Mouse (Mus musculus) neural tube, embryonic 11.5 days (tissue): ENCODE data around the gene Dnajb14. TPM values are rescaled to one million over a fixed set of nuclear protein-coding genes. Genes with fewer than 3 reads are reported as not detected.
A peak's percentile ranks its signal among the peaks of the same experiment; 100 is the strongest.

Source experiments
- ATAC-seq: fragments of 200-750 bp; cut with Nextera tagmentation; 2 replicates; pipeline ENCODE4 v1.8.0; 2017; ENCODE audit warnings: moderate number of reproducible peaks, mild to moderate bottlenecking, moderate TSS enrichment, moderate library complexity; ENCODE audit not compliant: insufficient read depth, low FRiP score, low TSS enrichment
- DNase-seq: peaks from one replicate; pipeline ENCODE4 v3.0.0-alpha.2; 2015; ENCODE audit warnings: low spot score
- H3K27ac ChIP-seq: fragments of 300-500 bp; sonication (generic); 2 replicates; pipeline ENCODE4 v1.5.1; 2014; ENCODE audit warnings: low read depth, mild to moderate bottlenecking, low read length
- H3K27me3 ChIP-seq: fragments of 300-500 bp; sonication (generic); 2 replicates; pipeline ENCODE4 v1.6.1; 2014; ENCODE audit warnings: mild to moderate bottlenecking, low read length, mixed read lengths; ENCODE audit not compliant: control insufficient read depth, insufficient read depth
- H3K36me3 ChIP-seq: fragments of 300-500 bp; sonication (generic); 2 replicates; pipeline ENCODE4 v1.6.1; 2014; ENCODE audit warnings: mild to moderate bottlenecking, low read length, moderate library complexity, mixed read lengths; ENCODE audit not compliant: control insufficient read depth, insufficient read depth
- H3K4me1 ChIP-seq: fragments of 300-500 bp; sonication (generic); 2 replicates; pipeline ENCODE4 v1.6.1; 2014; ENCODE audit warnings: low read length, mixed read lengths; ENCODE audit not compliant: control insufficient read depth, insufficient read depth
- H3K4me2 ChIP-seq: fragments of 300-500 bp; sonication (generic); 2 replicates; pipeline ENCODE4 v1.6.1; 2014; ENCODE audit warnings: low read depth, mild to moderate bottlenecking, moderate library complexity
- H3K4me3 ChIP-seq: fragments of 300-500 bp; sonication (generic); 2 replicates; pipeline ENCODE4 v1.5.1; 2014; ENCODE audit warnings: low read depth, low read length
- H3K9ac ChIP-seq: fragments of 300-500 bp; sonication (generic); 2 replicates; pipeline ENCODE4 v1.6.1; 2014; ENCODE audit warnings: mild to moderate bottlenecking, low read length
- H3K9me3 ChIP-seq: fragments of 300-500 bp; sonication (generic); 2 replicates; pipeline ENCODE4 v1.6.1; 2016; ENCODE audit warnings: low read length; ENCODE audit not compliant: control insufficient read depth
- WGBS: fragments of 180-500 bp; shearing (Covaris S2); extraction: QIAGEN DNeasy Blood & Tissue Kit; methylation state at CpG from one replicate; pipeline ENCODE4 v1.1.7; 2014; 5-methylcytosine and 5-hydroxymethylcytosine counted together
- polyA plus RNA-seq: library from polyadenylated mRNA; unstranded; fragments of >200 nt; fragmentation: Nextera tagmentation; extraction: Ambion mirVana; gene quantifications from 2 replicates; pipeline ENCODE4 v1.2.1, GENCODE M21; 2014

Gene Dnajb14
- 8.7 and 11.0 TPM in 2 replicates for polyA plus RNA-seq

- ATAC-seq (peak; percentile 14), DNase-seq (peak; percentile 79)
- Histone ChIP-seq H3K27ac (peak within 1 kb of the TSS; percentile 97), H3K4me2 (peak within 1 kb of the TSS; percentile 89), H3K4me1 (peaks cover 6% of the 10 kb centered on the region; the same call in 1 of the 2 replicates), H3K9me3 (no peaks in the 10 kb centered on the region), H3K4me3 (peak within 1 kb of the TSS; percentile 72), H3K9ac (peak within 1 kb of the TSS; percentile 94), H3K27me3 (no peaks in the 10 kb centered on the region), H3K36me3 (no peaks in the 10 kb centered on the region)
- WGBS = under 1% methylated on average over 85 of the region's 94 CpGs
These were observed at the start of gene Dnajb14 for GRCm38 (mm10) chr3:137867437-137868093. Dnajb14 (plus strand) TSS chr3:137867675.

GRCm38 (mm10) chr3:137818713-137819112, 48.8 kb upstream of the Dnajb14 start:
- Histone ChIP-seq H3K9me3 (no peaks in the 10 kb centered on the region), H3K36me3 (no peaks in the 10 kb centered on the region), H3K9ac (no peak overlapping the region), H3K4me2 (no peak overlapping the region), H3K4me1 (no peaks in the 10 kb centered on the region), H3K4me3 (no peak overlapping the region), H3K27ac (no peak overlapping the region), H3K27me3 (no peaks in the 10 kb centered on the region)
- WGBS = 19% methylated on average over 4 of the region's 4 CpGs
- DNase-seq = no peak
- no peak for ATAC-seq

GRCm38 (mm10) chr3:137820688-137821467, 46.6 kb upstream of the Dnajb14 start:
- WGBS = 82% methylated on average over 6 of the region's 6 CpGs
- Histone ChIP-seq H3K4me3 (no peak overlapping the region), H3K9ac (no peak overlapping the region), H3K4me2 (no peak overlapping the region), H3K27me3 (no peaks in the 10 kb centered on the region), H3K9me3 (no peaks in the 10 kb centered on the region), H3K4me1 (no peaks in the 10 kb centered on the region), H3K27ac (no peak overlapping the region), H3K36me3 (no peaks in the 10 kb centered on the region)
- DNase-seq (no peak), ATAC-seq (no peak)

- Histone ChIP-seq H3K9me3 (no peaks in the 10 kb centered on the region), H3K4me2 (no peak overlapping the region), H3K9ac (no peak overlapping the region), H3K27ac (no peak overlapping the region), H3K4me1 (no peaks in the 10 kb centered on the region; the same call in 1 of the 2 replicates), H3K27me3 (no peaks in the 10 kb centered on the region), H3K4me3 (no peak overlapping the region), H3K36me3 (no peaks in the 10 kb centered on the region)
- DNase-seq = no peak
- WGBS = 95% methylated on average over 3 of the region's 3 CpGs
- no peak for ATAC-seq
These were observed 44.2 kb upstream of the Dnajb14 start for GRCm38 (mm10) chr3:137823317-137823716.

GRCm38 (mm10) chr3:137827678-137828077, 39.8 kb upstream of the Dnajb14 start:
- ATAC-seq (peak; percentile 69; the same call in 1 of the 2 replicates), DNase-seq (peak; percentile 19)
- WGBS = 23% methylated on average over 11 of the region's 11 CpGs
- H3K27ac ChIP-seq = peak overlapping the region; percentile 53
- no peaks in the 10 kb centered on the region for H3K36me3 ChIP-seq
- H3K4me1 ChIP-seq = no peaks in the 10 kb centered on the region; the same call in 1 of the 2 replicates
- H3K4me2 ChIP-seq = peak overlapping the region; percentile 19; the same call in 1 of the 2 replicates
- no peak overlapping the region for H3K4me3 ChIP-seq
- H3K9me3 ChIP-seq = no peaks in the 10 kb centered on the region
- no peaks in the 10 kb centered on the region for H3K27me3 ChIP-seq
- H3K9ac ChIP-seq = 0 out of 2 replicates have a peak overlapping the region, but pooled peaks have one; percentile 10

- H3K4me1 ChIP-seq = no peaks in the 10 kb centered on the region; the same call in 1 of the 2 replicates
- H3K27ac ChIP-seq = no peak overlapping the region
- no peaks in the 10 kb centered on the region for H3K36me3 ChIP-seq
- H3K9ac ChIP-seq = no peak overlapping the region
- H3K9me3 ChIP-seq = no peaks in the 10 kb centered on the region
- 95% methylated on average over 2 of the region's 2 CpGs for WGBS
- no peak overlapping the region for H3K4me3 ChIP-seq
- DNase-seq = no peak
- no peaks in the 10 kb centered on the region for H3K27me3 ChIP-seq
- H3K4me2 ChIP-seq = no peak overlapping the region
- ATAC-seq = no peak
These were observed 36.3 kb upstream of the Dnajb14 start for GRCm38 (mm10) chr3:137831156-137831555.

GRCm38 (mm10) chr3:137833128-137833527, 34.3 kb upstream of the Dnajb14 start:
- H3K4me2 ChIP-seq = no peak overlapping the region
- no peak overlapping the region for H3K27ac ChIP-seq
- H3K4me3 ChIP-seq = no peak overlapping the region
- H3K4me1 ChIP-seq = no peaks in the 10 kb centered on the region
- no peaks in the 10 kb centered on the region for H3K36me3 ChIP-seq
- DNase-seq (no peak), ATAC-seq (no peak)
- no peak overlapping the region for H3K9ac ChIP-seq
- no peaks in the 10 kb centered on the region for H3K9me3 ChIP-seq
- H3K27me3 ChIP-seq = no peaks in the 10 kb centered on the region

GRCm38 (mm10) chr3:137833698-137834097, 33.8 kb upstream of the Dnajb14 start:
- no peak overlapping the region for H3K9ac ChIP-seq
- ATAC-seq (no peak), DNase-seq (no peak)
- H3K4me2 ChIP-seq = no peak overlapping the region
- H3K4me3 ChIP-seq = no peak overlapping the region
- H3K4me1 ChIP-seq = no peaks in the 10 kb centered on the region
- no peaks in the 10 kb centered on the region for H3K36me3 ChIP-seq
- WGBS = 85% methylated on average over 4 of the region's 4 CpGs
- H3K27ac ChIP-seq = no peak overlapping the region
- no peaks in the 10 kb centered on the region for H3K9me3 ChIP-seq
- H3K27me3 ChIP-seq = no peaks in the 10 kb centered on the region
